Mouse (Mus musculus) spleen, embryonic (tissue): ENCODE results near the gene Axin2.

Experiments used
- CTCF ChIA-PET: fragments of 350-600 bp; sonication (Branson Sonifier 250); formaldehyde crosslinking; loops from one replicate; lab custom pipeline; 2022; lab: Charles Lee

Gene Axin2

DNA sequence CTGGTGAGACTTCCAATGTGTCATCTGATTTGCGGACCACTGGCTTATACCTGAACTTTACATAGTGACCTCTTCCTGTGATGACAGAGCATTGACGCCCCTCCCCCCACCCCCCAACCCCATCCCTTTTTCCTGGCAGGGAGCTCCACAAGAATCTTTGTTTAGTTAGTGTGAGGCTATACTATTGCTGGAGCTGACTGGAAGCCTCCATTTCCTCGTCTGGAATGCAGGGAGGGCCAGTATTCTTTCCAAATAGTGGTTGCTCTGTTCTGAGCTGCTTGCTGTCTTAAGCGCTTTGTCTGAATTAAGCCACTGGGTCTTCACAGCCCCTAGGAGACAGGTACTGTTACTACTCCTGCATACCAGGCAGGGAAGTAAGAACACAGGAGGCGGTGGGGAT, 53.7 kb downstream of the Axin2 start:
- CTCF ChIA-PET, result no interaction called here

DNA sequence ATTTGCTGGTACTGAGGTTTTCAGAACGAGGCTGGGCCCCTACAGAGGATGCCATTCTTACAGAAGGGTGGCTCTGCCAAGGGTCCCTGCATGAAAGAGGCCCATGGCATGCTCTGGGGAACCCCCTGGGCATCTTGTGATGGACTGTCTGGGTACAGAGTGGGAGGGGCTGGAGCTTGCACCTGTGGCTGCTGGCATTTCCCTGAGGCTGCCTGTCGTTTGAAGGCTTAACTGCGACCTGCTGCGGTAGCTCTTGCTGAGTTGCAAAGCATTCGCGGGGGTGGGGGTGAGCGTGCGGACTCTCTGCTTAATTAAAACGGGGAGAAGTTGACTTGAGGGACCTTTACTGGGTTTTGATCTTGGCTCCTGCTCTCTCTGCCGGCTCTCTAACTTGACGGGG, 55.4 kb downstream of the Axin2 start:
- CTCF ChIA-PET, result no interaction called here

DNA sequence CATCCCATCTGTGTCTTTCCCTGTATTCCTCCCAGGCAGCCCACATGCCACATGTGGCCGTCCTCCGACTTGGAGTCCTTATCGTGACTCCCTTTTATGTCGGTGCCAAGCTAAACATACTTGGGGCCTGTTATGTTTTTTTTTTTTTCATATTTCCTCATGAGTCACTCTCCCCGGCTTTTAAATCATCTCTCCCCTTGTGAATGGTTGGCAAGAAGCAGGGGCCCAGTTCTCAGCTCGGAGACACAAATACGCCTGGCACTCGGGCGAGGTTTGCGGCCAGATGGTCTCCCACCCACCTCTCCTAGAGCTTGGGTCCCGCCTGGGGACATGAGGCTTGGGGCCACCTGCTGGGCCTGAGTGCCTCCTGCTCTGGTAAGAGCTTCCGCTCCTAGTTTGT, 60.4 kb downstream of the Axin2 start:
- CTCF ChIA-PET, result no interaction called here

DNA sequence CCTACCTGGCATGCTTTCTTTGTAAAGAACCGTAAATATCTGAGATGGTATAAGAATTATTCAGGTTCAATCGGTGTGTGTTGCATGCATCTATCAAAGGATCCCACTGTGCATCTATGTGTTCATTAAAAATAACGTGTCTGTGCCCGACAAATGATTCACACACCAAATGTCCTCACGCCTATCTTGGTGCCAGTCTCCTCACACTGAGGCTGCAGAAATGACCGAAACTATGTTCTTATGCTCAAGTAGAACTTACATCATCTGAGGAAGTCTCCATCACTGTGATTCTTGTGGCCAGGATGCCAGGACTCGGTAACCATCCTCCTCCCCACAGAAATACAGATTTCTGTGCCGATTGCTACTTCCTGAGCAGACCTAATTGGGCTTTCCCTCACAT, 60.9 kb downstream of the Axin2 start:
- CTCF ChIA-PET, result no interaction called here

DNA sequence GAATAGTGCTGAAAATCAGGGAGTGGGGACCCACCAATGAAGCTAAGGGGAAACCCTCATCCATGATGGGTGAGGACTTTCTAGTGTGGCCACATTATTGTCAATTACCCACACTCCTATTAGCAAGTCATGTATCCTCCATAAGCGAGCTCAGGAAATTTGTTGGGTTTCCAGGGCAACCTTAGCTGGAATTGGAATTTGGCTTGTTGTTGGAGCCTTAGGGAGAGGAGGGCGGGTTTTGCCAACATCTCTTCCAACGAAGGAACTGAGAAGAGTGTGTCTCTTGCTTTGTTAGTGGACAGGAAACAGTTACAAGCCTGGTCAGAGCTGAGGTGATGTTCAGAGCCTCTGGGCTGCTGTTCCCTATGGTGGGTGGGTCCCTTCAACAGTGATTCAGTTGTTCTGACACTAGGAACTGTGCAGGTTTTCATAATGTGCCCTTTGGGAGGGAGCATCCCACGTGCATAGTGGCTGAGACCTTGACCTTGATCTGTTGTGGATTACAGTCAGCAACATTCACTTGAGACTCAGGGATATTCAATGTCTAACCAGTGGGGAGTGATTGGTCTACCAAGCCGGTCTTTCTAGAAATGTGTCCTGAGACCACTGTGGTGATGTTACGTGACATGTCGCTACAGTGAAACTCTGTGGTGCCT, 63.4 kb downstream of the Axin2 start:
- CTCF ChIA-PET, result no interaction called here

DNA sequence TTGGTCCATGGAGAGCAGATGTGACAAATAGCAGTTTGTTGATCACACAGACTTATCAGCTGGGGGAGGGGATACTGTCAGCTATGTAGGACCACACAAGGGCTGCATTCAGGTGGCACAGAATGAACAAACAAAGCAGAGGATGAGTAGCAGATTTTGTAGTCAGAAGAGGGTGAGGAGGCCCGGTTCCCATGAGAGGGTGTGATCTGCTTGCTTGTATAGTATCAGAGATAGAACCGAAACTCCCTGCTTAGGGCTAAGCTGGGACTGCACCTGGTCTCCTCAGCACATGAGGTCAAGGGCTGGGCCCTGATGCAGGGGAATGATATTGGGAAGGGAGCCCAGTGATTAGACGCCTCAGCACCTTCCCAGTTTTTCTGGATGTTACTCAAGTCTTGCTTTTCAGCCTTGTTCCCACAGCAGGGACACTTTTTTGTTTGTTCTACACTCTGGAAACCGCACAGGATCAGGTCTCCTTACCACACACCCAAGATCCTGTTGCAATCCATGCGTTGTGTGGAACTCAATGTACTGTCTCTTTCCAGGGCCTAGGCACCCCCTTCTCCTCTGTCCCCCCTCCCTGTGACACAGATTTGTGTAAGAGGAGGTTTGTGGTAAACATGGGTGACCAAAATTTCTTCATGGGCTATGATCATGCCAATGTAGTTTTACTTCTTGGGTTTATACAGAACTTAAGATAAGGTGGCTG, 64.7 kb downstream of the Axin2 start:
- CTCF ChIA-PET, result no interaction called here

DNA sequence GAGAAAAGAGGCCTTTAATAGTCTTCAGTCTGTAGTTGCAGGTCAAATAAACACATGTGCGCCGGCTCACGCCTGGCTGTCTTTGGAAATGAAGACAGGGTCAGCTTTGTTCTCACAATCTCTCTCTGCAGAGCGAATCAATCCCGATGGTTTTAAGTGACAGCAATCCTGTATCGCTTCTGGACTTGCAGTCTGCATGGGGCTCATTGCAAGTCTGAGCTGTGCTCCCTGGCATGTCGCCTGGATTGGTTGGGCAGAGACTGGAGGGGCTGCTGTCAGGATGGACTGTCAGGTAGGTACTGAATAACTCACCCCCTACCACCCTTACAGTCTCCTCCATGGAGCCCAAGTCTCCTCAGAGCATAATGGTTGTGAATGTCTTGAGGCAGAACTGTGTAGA, 65.7 kb downstream of the Axin2 start:
- CTCF ChIA-PET, result interaction anchor here (0.6 kb wide), 1 partner anchor 458 kb away, joined by 3 read pairs; no protein-coding TSS in a partner anchor

DNA sequence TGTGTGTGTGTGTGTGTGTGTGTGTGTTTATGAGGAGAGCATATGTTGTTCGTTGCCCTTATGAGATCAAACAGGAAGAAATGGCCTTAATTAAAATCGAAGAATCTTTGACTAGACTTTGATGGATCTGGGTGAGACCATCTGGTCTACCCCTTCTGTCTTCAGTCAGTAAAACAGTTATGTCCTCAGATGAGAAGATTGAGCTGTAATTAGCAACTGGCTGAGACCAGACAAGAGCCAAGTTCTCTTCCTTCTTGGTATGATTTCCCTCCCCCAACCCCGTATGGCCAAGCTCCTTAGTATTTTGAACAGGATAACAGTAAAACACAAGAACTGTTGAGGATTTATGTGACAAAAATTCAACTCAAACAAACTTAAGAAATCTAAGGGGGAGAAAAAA, 67.1 kb downstream of the Axin2 start:
- CTCF ChIA-PET, result no interaction called here

DNA sequence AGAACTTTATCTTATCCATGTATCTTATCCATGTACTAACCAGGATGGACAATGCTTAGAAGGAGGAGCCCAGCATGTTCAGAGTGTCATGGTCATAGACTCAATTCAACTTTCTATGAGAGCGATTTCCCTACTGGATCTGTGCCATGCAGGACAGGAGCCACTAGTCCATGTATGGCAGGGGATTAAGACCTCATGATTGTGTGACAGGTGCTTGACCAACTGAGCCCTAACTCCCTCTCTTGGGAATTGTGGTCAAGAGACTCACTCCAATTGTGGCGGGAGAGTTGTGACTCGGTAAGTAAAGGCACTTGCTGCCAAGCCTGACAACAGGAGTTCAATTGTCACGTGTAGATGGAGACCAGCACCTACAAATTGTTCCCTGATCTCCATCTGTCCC, 67.6 kb downstream of the Axin2 start:
- CTCF ChIA-PET, result no interaction called here

DNA sequence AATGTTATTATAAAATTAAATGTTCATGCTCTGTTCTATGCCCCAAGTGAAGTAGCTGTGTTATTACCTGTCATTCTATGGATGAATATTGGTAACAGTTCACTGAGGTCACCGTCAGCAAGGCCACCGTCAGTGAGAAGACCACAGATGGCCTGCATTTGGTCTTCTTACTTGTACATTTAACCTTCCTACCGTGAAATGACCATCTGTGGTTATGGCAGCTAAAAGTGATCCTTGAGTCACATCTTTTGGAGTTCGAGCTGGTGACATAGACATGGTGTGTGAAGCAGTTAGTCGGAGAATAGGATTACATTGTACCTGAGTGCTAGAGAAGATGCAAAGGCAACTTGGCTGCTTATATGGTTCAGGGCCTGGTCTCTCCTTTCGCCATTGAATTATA, 68.1 kb downstream of the Axin2 start:
- CTCF ChIA-PET, result no interaction called here

DNA sequence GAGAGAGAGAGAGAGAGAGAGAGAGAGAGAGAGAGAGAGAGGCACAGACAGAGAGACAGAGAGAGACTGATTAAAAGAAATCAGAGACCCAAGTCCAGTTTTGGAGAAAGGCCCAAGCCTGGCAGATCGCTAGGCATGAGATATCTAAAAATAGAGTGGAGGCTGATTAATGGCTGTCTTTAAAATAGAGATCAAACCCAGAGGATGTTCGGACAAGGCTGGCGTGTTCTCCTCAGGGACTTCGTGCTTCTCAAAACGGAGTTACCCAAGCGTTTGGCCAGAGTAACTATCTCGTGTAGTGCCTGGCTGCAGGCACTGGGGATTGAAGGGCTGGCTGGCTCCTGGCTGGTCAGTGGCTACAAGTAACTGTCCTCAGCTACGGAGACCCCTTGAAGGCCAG, 69.8 kb downstream of the Axin2 start:
- CTCF ChIA-PET, result no interaction called here

DNA sequence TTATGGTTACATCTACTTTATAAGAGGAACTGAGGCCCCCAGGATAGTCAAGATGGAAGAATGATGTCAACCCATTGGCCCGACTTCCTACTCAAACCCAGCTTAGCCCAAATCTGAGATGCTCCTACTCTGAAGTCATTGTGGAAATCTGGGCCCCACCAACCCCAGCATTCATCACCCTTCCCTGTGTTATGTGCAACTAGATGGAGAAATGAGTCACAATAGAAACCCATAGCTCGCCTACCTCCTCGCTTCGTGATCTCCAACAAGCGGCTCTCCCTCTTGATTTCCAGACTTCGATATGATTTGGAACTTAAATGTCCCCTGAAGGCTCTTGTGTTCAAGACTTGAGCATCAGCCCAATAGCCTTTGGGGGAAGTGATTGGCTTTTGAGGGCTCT, 73.3 kb downstream of the Axin2 start:
- CTCF ChIA-PET, result no interaction called here

DNA sequence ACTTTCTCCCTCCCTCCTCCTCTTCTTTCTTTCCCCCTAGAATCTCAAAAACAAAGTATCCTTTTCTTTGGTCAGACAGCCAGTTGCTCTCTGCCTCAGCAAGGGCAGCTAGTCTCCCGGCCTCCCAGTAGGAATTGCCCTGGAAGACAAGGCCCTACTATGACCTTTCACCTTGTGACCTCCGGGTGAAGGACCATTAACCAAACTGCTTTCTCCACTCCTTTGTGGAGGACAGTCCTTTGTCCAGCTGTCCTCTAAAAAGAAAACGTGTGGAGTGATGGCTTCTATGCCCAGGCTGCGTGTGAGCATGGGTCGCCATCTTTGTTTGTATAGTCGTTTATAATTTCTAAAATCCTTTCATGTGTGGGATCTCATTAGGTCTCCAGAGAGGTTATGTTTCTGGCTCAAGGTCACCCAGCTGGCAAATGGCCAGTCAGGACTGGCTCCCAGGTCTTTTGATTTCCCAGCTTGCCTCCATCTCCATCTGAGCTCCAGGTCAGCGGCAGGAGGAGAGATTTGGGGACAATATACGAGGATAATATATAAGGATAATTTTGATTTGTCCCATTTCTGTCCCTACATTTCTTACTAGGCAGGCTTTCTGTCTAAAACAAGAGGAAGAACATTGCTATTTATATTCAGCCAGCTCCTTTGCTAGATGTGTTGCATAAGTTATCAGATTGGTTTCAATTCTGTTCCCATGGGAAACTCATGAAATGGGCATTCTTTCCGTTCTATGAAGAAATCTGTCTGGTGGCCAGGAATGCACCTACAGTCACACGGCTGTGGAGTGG, 75.2 kb downstream of the Axin2 start:
- CTCF ChIA-PET, result no interaction called here

DNA sequence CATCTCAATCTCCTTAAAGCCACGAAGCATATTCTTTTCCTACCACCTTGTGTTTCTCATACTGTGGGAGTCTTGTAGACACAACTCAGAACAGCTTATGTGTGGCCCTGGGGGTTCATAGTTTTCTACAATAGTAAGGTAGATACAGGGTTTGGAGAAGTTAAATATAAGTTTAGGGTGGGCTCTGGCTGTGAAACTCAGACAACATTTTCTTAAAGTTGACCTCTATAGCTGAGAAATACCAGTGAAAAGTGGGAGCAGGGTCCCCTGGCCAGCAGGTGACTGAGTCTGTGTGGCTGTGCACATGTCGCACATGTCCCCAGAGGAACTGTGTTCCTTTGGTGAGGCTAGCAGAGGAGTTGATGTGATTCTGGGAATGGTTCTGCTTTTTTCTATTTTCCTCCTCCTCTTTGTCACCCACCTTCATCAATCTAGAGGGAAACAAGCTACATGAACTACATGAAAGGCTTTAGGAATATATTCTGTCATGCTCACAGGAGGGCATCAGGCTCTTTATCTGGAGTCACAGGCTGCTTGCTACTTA, 75.9 kb downstream of the Axin2 start:
- CTCF ChIA-PET, result no interaction called here

DNA sequence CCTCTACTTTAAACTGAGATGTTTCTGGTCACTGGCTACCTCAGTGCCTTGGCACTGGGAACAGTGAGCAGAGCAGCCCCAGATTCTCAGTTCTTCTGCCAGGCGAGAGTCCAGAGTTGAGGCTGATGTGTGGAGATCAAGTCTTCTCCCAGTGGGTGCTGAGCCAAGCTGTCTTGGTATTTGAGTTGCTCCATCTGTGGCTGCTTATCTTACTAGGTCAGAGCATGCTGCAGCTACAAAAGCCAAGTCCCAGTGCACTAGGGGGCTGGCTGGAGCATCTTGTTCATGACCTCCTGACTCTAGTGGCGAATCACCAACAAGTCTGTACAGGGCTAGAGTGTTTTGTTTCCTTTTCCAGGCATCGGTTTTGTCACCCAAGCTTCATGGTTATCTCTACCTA, 77.7 kb downstream of the Axin2 start:
- CTCF ChIA-PET, result no interaction called here
